Mouse (Mus musculus): Measurements from ENCODE around the gene Arhgef12. TPM values are rescaled to one million over a fixed set of nuclear protein-coding genes. Genes with fewer than 3 reads are reported as not detected.
A peak's percentile ranks its signal among the peaks of the same experiment; 100 is the strongest.
"Not testable (repeated sequence)": the region's sequence is repeated elsewhere in the genome, so short reads cannot be mapped to it uniquely, and the experiment has no call there.

Arhgef12 gene
- polyA plus RNA-seq, 3 experiments from 2014 or later = 4.5 to 20.4 (median 17.1) TPM

- no peak for ATAC-seq
These were observed 109.5 kb downstream of the Arhgef12 start for GRCm38 (mm10) chr9:42997526-42997925.

GRCm38 (mm10) chr9:42995298-42995697, 111.7 kb downstream of the Arhgef12 start:
- ATAC-seq = peak; percentile 48

DNA sequence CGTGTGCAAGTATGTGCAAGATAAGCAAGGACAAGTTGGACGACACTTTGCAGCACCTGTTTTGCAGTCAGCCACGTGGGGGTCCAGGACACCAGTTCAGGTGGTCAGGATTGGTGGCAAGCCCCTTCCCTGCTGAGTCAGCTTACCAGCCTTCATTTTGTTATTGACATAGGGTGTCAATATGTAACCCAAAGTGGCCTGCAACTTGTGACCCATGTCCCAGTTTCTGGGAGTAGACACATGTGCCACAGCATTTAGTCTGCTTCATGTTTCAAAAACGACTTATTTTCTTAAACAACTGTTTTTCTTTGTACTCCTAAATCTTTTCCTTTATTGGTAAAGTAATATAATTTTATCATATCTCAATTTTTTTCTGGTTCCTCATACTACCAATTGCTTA, 112.3 kb downstream of the Arhgef12 start:
- no peak for ATAC-seq

- no peak for ATAC-seq
These were observed 113.4 kb downstream of the Arhgef12 start for GRCm38 (mm10) chr9:42993659-42994058.

DNA sequence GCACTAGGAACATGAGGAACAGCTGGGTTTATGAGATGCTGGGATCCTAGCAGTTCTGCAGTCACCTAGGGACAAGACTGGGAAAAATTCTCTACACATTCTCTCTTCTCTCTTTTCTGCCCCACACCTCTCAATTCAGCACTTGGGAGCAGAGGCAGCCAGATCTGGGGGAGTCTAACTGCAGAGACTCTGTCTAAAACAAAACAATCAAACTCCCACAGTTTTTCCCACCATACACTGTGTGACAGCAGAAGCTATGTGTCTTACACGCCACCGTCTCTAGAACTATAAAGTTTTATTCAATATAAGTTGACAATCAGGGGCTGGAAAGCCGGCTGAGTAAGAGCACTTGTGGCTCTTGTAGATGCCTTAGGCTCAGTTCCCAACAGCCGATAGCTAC, 119.1 kb downstream of the Arhgef12 start:
- ATAC-seq = no peak

GRCm38 (mm10) chr9:42968894-42969521, 138.0 kb downstream of the Arhgef12 start:
- ATAC-seq = no peak

- no peak for ATAC-seq
These were observed 139.3 kb downstream of the Arhgef12 start for GRCm38 (mm10) chr9:42967731-42968130.

DNA sequence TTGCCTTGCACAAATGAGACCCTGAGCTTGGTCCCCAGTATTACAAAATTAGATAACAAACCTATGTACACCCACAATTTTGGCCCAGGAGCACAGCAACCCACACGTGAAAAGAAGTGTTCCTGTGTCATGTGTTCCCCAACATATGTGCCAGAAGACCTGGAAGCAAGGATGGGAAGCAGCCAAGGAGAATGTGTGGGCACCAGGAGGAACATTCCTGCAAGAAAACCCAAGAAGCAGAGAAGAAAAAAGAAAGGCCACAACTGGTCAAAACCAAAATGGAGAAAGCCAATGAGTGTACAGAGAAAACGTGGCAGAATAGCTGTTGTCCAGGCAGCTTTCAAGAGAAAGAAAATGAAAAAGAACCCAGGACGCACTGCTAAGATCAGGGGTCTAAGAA, 142.2 kb downstream of the Arhgef12 start:
- not testable (repeated sequence) for ATAC-seq

DNA sequence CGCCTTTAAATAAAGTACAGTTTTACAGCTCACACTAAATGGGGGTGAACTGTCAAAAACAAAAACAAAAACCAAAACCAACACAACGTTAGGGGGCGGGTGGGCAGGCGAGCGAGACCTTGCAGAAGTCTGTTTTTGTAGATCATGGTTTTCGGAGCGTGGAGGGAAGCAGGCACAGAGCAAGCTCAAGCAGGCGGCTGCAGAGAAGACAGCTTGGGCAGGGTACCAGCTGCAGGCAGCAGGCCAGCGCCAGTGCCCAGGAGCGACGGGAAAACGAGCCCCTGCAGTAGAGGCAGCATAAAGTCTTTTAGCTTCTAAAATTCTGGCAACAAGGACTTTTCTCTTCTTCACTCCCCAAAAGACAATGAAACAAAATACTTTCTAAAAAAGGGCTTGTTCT, 142.7 kb downstream of the Arhgef12 start:
- no peak for ATAC-seq

DNA sequence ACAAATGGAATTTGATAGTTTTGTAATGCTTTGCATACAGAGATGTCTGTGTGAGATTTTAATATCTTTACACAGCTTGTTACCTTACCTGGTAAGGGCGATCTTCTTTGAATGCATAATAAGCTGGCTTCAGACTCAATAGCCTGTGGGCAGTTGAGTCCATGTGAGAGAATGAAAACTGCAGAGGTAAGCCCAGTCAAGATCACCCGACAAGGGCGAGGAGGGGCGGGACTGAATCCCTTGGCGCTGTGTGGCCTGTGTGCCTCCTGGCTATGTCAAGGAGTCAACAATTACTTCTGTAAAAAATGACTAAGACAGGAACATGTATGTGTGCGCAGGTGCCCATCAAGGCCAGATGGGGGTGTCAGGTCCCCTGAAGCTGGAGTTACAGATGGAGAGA, 144.5 kb downstream of the Arhgef12 start:
- ATAC-seq = no peak

DNA sequence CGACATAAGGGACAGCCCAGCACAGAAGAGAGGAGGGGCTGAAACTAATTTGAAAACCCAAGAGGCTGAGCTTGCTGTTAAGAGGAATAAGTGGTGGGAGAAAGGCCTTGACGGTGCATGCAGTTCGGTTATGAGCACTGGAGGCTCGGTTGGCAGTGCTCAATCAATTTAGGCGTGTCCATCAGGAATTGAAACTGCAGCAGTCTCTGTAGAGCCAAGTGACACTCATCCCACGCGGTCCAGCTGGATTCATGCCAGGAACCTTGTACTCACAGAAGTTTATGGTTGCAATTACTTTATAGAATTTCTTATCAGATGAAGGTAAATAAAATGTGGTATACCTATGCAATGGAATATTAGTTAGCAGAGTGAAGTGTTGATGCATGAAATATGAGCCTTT, 148.6 kb downstream of the Arhgef12 start:
- no peak for ATAC-seq

- no peak for ATAC-seq
These were observed 158.7 kb downstream of the Arhgef12 start for GRCm38 (mm10) chr9:42948381-42948780.

GRCm38 (mm10) chr9:42945174-42945573, 161.9 kb downstream of the Arhgef12 start:
- ATAC-seq = no peak

- no peak for ATAC-seq
These were observed 162.5 kb downstream of the Arhgef12 start for GRCm38 (mm10) chr9:42944536-42945006.

DNA sequence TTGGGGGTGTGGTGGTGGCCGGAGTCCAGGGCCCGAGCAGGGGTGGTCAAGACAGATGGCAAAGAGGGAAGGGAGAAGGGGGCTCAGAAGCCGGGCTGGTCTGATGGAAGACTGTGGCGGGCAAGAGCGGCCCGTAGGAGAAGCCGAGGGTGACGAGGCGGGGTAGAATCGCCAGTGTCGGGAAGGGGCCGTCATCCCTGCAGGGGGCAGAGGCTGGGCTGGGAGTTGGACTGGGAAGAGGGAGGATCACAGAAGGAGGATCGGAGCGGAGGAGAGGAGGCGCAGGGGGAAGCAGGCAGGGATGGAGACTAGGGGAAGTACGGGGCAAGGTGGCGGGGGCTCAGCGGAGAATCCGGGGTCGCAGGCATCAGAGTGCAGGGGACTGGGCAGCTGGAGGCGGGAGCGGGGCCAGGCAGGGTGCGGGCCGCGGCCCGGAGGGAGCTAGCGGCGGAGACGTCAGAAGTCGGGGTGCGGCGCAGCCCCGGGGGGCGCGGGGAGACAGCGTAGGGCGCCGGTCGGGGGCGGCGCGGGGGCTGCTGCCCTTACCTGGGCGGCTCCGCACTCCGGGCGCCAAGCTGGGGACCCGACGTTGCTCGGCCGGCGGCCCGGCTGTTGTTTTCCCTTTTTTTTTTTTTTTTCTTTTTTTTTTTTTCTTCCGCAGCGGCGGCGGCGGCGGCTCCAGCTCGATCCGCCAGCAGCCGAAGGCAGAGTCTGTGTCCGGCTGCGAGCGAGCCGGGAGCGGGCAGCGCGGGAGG, 163.1 kb downstream of the Arhgef12 start, which contains the start of gene Grik4:
Gene Grik4 (minus strand): TSS at position 713 of the 755 bp plus-strand sequence.
- ATAC-seq = no peak

DNA sequence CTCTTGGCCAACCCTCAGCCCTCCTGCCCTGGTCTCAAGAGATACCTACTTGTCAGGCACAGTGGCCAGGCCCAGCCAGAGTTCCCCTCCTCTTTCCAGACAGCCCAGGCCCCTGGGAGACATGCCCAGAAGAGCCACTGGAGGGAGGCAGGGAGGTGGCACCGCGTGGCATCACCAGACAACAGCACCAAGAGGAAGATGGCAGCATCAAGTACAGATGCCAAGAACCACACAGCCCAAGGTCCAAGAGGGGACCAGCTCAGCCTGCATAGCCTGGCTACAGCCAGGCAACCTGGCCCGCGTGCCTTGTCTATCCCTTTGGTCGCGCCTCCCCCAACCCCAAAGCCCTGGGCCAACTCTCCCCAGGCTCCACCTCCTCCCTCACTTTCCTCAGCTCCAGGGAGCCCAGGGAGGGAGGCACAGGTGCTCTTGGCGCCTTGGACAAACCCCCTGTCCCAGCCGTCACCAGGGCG, 163.9 kb downstream of the Arhgef12 start:
- ATAC-seq = no peak

DNA sequence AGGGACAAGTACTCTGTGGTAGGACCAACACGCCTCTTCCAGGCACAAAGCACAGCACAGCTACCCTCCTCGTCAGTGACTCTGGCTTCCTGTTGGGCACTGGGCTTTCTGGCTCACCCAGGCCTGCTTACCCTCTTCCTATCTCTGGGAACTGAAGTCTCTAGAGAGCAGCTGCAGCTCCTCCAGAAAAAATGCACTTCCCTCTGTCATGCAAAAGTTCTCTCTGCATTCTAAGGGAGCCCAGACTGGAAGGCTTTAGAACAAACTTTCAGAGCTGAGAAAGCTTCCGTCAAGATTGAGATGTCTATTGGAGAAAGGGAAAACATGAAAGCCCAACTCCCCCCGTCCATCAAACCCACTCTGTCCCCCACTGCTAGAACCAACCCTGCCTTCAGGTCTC, 164.9 kb downstream of the Arhgef12 start:
- ATAC-seq = no peak

DNA sequence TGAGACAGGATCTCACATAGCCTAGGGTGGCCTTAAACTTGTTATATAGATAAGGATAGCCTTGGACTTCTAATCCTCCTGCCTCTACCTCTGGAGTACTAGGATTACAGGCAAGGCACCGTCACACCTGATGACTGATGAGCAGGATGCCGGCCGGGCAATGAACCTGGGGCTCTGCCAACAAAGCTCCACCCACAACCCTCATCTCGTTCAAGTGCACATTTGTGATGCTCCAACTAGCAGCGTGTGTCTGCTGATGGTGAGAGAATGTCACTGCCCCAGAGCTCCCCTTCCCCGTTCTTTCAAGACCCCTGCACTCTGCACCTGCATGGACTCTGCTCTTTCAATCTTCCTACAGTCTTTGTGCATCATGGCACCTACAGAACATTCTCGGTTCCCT, 174.9 kb downstream of the Arhgef12 start:
- ATAC-seq = no peak

- no peak for ATAC-seq
These were observed 179.5 kb downstream of the Arhgef12 start for GRCm38 (mm10) chr9:42927498-42927897.

DNA sequence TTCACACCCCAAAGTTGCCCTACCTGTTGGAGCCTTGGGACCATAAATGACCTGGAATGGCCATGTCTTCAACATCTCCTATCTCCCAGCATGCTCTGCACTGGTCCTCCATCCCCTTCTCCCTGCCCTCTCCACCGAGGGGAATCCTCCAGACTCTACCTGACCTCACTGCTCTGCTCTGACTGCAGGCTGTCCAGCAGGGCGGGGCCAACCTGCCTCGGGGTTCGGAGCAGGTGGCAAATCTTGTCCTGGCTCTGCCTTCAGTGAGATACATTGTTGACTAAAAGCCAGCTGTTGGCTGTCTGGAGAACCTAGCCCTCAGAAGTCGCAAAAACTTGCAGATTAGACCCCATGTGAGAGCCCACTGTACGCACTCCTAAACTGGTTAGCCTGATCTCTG, 180.5 kb downstream of the Arhgef12 start:
- no peak for ATAC-seq

DNA sequence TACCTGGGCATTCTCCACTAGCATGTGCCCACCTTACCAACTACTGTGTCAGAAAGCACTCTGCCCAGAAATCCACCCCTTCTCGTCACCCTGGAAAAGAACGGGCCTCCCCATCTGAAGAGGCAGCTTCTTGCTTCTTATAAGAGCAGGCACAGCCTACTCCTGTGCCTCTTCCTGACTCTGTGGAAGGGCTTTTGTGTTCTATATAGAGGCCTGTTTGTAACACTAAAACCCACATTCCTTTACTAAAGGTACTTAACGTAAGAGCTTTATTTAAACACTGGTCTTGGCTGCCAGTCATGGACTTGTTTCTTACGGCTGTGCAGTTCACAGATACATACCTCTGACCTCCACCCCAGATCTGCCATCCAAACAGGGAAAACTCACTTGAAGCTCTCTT, 185.2 kb downstream of the Arhgef12 start:
- no peak for ATAC-seq

- no peak for ATAC-seq
These were observed 186.8 kb downstream of the Arhgef12 start for GRCm38 (mm10) chr9:42920190-42920589.

GRCm38 (mm10) chr9:42917911-42918310, 189.1 kb downstream of the Arhgef12 start:
- ATAC-seq = no peak
